Mouse (Mus musculus) forebrain, postnatal 0 days (tissue): ENCODE measurements at regions not wholly inside any gene's neighbourhood (a gene's known extent, or its start where the extent isn't known, plus 50 kb on each side); places are given as distances from the start of the nearest gene placed in this dataset.
"Not testable (repeated sequence)": the region's sequence is repeated elsewhere in the genome, so short reads cannot be mapped to it uniquely, and the experiment has no call there.

Experiments used
- ATAC-seq: fragments of 200-750 bp; cut with Nextera tagmentation; 2 replicates; pipeline ENCODE4 v1.8.0; 2017; ENCODE audit warnings: mild to moderate bottlenecking, moderate library complexity
- DNase-seq: peaks from one replicate; pipeline ENCODE4 v3.0.0-alpha.2; 2015
- H3K27ac ChIP-seq: fragments of 300-500 bp; sonication (generic); 2 replicates; pipeline ENCODE4 v1.5.1; 2014; ENCODE audit warnings: low read depth, mild to moderate bottlenecking, antibody characterized with exemption, low read length, moderate library complexity, mixed read lengths
- H3K27me3 ChIP-seq: fragments of 300-500 bp; sonication (generic); 2 replicates; pipeline ENCODE4 v1.6.1; 2014; ENCODE audit warnings: mild to moderate bottlenecking, low read length, mixed read lengths; ENCODE audit not compliant: insufficient read depth
- H3K36me3 ChIP-seq: fragments of 300-500 bp; sonication (generic); 2 replicates; pipeline ENCODE4 v1.6.1; 2014; ENCODE audit warnings: mild to moderate bottlenecking, moderate library complexity; ENCODE audit not compliant: insufficient read depth
- H3K4me1 ChIP-seq: fragments of 300-500 bp; sonication (generic); 2 replicates; pipeline ENCODE4 v1.6.1; 2014; ENCODE audit warnings: antibody characterized with exemption; ENCODE audit not compliant: insufficient read depth
- H3K4me2 ChIP-seq: fragments of 300-500 bp; sonication (generic); 2 replicates; pipeline ENCODE4 v1.6.1; 2014; ENCODE audit warnings: low read depth, mild to moderate bottlenecking, moderate library complexity
- H3K4me3 ChIP-seq: fragments of 300-500 bp; sonication (generic); 2 replicates; pipeline ENCODE4 v1.5.1; 2014; ENCODE audit warnings: low read depth, low read length, mixed read lengths
- H3K9ac ChIP-seq: fragments of 300-500 bp; sonication (generic); 2 replicates; pipeline ENCODE4 v1.6.1; 2014; ENCODE audit warnings: mild to moderate bottlenecking
- H3K9me3 ChIP-seq: fragments of 300-500 bp; sonication (generic); 2 replicates; pipeline ENCODE4 v1.6.1; 2016; ENCODE audit warnings: low read length
- CTCF ChIP-seq: sonication (generic); IDR thresholded peaks from 2 replicates; pipeline ENCODE4 v1.5.1; 2016; ENCODE audit warnings: antibody characterized with exemption, control low read depth, low read depth
- WGBS: fragments of 180-500 bp; shearing (Covaris S2); extraction: QIAGEN DNeasy Blood & Tissue Kit; methylation state at CpG from one replicate; pipeline ENCODE4 v1.1.7; 2014; 5-methylcytosine and 5-hydroxymethylcytosine counted together

DNA sequence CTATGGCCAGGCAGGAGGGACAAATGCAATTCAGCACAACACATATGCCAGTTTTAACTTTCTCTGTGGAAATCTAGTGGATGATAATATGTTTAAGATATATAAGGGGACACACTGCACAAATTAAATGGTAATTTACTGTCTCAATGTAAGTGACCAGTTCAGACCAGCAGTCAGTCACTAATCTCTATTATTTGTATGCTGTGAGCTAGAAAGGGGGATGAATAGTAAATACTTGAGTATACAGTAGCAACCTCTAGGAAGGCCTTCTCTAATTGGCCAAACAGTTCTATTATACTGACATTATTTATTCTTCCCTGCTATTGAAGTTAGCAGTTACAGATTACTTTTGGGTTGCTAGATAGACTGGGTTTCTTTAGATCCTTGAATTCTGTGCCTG lies 391.2 kb downstream of the Fign start:
- DNase-seq, result no peak

DNA sequence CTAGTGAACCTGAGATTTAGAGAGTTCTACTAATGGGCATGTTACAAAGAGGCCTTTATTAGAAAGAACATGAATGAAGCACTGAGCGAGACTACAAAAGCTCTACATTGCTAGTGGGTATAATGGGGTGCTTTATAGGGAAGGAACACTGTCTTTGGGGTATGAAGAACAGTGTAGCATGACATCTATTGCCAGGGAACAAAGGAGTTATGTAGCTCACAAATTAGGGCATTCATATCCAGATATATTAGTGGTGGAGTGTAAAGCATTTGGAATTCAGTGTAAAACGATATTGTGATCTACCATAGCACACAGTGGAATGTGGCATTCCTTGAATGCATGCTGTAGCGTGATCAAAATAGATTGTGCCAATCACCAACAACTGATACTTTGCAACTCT lies 391.7 kb downstream of the Fign start:
- Histone ChIP-seq H3K9me3 (no peaks in the 10 kb centered on the region), H3K4me1 (no peaks in the 10 kb centered on the region), H3K27me3 (no peaks in the 10 kb centered on the region), H3K27ac (no peak overlapping the region), H3K9ac (no peak overlapping the region), H3K4me2 (no peak overlapping the region), H3K36me3 (no peaks in the 10 kb centered on the region), H3K4me3 (no peak overlapping the region)
- WGBS, result 37% methylated on average over 3 of the region's 3 CpGs
- no peak for ATAC-seq
- DNase-seq, result no peak
- TF ChIP-seq CTCF, result no peak

More for the DNA sequence above, 391.2 kb downstream of the Fign start:
- H3K9ac ChIP-seq, result no peak overlapping the region
- no peak for TF ChIP-seq CTCF
- H3K4me3 ChIP-seq, result no peak overlapping the region
- no peaks in the 10 kb centered on the region for H3K36me3 ChIP-seq
- H3K9me3 ChIP-seq, result no peaks in the 10 kb centered on the region
- no peak for ATAC-seq
- no peaks in the 10 kb centered on the region for H3K4me1 ChIP-seq
- H3K27ac ChIP-seq, result no peak overlapping the region
- no peak overlapping the region for H3K4me2 ChIP-seq
- H3K27me3 ChIP-seq, result no peaks in the 10 kb centered on the region

DNA sequence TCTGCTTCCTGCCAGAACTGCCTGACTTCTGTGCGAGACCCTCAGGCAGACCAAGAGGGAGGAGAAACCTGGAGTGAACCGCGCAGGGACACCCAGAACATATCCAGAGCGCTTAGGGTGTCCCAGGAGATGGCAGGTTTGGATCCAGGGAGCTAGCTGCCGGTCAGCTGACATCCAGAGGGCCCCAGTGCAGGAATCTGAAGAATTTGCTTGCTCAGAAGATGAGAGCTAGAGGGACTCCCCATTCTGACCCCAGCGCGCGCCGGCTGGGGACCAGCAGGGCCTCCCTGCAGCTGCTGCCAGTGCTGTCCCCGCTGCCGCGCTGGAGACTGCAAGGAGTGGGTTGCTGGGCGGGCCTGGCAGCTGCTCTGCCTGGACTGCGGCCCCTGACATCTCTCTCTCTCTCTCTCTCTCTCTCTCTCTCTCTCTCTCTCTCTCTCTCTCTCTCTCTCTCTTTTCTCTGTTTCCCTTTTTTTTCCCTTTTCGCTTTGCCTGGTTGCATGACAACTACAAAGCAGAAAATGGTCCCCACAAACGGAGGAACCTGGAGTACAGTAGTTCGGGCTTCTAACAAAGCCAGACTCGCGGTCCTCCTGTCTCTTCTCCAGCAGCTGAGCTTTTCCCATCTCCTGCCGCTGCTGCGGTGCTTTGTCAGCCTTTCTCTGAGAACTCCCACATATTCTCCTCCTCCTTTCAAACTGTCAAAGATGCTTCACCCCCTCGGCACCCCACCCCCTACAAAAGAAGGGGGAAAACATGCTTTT lies 395.3 kb downstream of the Fign start:
- Histone ChIP-seq H3K4me3 (peak overlapping the region; percentile 36), H3K9ac (peak overlapping the region; percentile 41), H3K4me2 (peak overlapping the region; percentile 76), H3K4me1 (no peaks in the 10 kb centered on the region), H3K27me3 (no peaks in the 10 kb centered on the region), H3K27ac (no peak overlapping the region), H3K36me3 (no peaks in the 10 kb centered on the region), H3K9me3 (no peaks in the 10 kb centered on the region)
- DNase-seq, result peak; percentile 60
- 2% methylated on average over 22 of the region's 22 CpGs for WGBS
- no peak for TF ChIP-seq CTCF
- peak; percentile 91 for ATAC-seq

DNA sequence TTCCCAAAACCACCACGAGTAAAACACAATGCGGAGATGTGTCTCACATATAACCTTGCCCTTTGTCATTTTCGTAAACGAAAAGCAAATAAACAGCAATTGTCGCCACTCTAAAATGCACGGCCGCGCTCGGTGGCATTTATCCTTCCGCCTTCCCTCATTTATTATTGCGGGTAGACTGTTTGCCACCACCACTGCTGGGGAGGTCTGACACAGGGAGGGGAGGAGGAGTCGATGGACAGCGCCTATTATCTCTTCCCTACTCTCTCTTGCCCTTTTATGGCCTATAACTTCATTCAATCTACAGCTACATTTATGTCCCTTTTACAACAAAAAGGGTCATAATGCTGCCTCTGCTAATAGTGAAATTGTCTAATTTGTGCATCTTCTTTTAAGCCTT lies 396.0 kb downstream of the Fign start:
- ATAC-seq, result peak; percentile 34; the same call in 1 of the 2 replicates
- H3K27ac ChIP-seq, result no peak overlapping the region
- 22% methylated on average over 13 of the region's 13 CpGs for WGBS

DNA sequence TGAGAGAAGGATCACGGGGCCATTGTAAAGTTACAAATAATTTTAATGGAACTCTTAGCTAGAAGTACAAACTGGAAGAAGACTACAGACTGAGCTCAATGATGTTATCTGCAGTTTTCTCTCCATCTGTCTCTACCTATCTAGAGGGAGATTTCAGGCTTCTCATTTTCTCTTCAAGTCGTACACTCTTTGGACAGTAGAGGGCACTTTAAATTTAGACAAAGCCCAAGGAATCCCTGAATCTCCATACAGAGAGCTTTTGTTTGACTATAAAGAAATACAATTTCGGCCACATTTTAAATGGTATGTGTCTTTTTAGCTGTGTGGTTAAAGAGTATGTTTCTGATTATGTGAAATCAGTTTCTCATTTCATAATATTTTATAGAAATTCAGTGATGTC lies 397.6 kb downstream of the Fign start:
- H3K36me3 ChIP-seq, result no peaks in the 10 kb centered on the region
- no peak overlapping the region for H3K4me2 ChIP-seq
- ATAC-seq, result peak; percentile 54; the same call in 1 of the 2 replicates
- no peak overlapping the region for H3K27ac ChIP-seq
- no peak overlapping the region for H3K9ac ChIP-seq
- no peaks in the 10 kb centered on the region for H3K27me3 ChIP-seq
- H3K4me1 ChIP-seq, result no peaks in the 10 kb centered on the region
- peak; percentile 70 for TF ChIP-seq CTCF
- WGBS, result 20% methylated on average over 3 of the region's 3 CpGs
- DNase-seq, result peak; percentile 73
- no peaks in the 10 kb centered on the region for H3K9me3 ChIP-seq
- H3K4me3 ChIP-seq, result no peak overlapping the region

More for the DNA sequence above, 396.0 kb downstream of the Fign start:
- H3K4me1 ChIP-seq, result no peaks in the 10 kb centered on the region
- H3K4me2 ChIP-seq, result peak overlapping the region; percentile 76
- peak overlapping the region; percentile 7; the same call in 1 of the 2 replicates for H3K4me3 ChIP-seq
- no peaks in the 10 kb centered on the region for H3K27me3 ChIP-seq
- DNase-seq, result no peak
- no peaks in the 10 kb centered on the region for H3K36me3 ChIP-seq
- no peaks in the 10 kb centered on the region for H3K9me3 ChIP-seq
- TF ChIP-seq CTCF, result no peak
- H3K9ac ChIP-seq, result peak overlapping the region; percentile 41; the same call in 1 of the 2 replicates

DNA sequence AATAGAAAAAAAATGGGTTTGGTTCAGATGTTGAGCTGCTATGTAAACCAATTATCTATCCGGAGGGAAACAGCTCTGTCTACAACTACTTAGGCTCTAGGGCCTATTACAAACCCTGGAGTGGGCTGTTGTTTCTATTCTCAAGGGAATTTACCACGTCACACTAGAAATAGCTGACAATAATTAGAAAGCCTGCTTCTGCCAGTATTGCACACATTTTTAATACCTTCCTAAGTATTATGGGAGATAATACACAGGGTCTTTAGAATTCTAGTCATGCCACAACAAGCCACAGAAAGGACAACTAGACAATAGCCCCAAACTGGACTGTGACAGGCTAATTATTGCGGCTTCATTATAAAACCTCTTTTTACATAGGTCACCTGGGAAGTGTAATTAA lies 428.1 kb downstream of the Fign start:
- ATAC-seq, result no peak; the same call in 1 of the 2 replicates
- no peaks in the 10 kb centered on the region for H3K36me3 ChIP-seq
- H3K27me3 ChIP-seq, result no peaks in the 10 kb centered on the region
- no peak overlapping the region for H3K4me2 ChIP-seq
- H3K9ac ChIP-seq, result no peak overlapping the region
- H3K4me3 ChIP-seq, result no peak overlapping the region
- 7% methylated on average over 3 of the region's 3 CpGs for WGBS
- no peaks in the 10 kb centered on the region for H3K9me3 ChIP-seq
- DNase-seq, result no peak
- no peaks in the 10 kb centered on the region for H3K4me1 ChIP-seq
- no peak for TF ChIP-seq CTCF
- no peak overlapping the region for H3K27ac ChIP-seq

DNA sequence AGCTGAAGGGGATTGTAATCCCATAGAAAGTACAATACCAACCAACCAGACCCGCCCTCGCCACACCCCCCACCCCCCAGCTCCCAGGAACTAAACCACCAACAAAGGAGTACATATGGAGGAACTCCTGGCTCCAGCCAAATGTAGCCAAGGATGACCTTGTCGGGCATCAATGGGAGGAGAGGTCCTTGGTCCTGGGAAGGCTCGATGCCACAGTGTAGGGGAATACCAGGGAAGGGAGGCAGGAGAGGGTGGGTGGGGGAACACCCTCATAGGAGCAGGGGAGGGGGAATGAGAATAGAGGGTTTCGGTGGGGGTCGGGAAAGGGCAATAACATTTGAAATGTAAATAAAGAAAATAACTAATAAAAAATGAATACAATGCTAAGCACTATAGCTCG lies 429.1 kb downstream of the Fign start:
- Histone ChIP-seq H3K4me1 (no peaks in the 10 kb centered on the region), H3K27ac (no peak overlapping the region), H3K4me3 (no peak overlapping the region), H3K9ac (no peak overlapping the region), H3K4me2 (no peak overlapping the region), H3K36me3 (no peaks in the 10 kb centered on the region), H3K27me3 (no peaks in the 10 kb centered on the region), H3K9me3 (no peaks in the 10 kb centered on the region)
- TF ChIP-seq CTCF, result no peak
- ATAC-seq, result no peak
- 41% methylated on average over 7 of the region's 7 CpGs for WGBS
- no peak for DNase-seq

DNA sequence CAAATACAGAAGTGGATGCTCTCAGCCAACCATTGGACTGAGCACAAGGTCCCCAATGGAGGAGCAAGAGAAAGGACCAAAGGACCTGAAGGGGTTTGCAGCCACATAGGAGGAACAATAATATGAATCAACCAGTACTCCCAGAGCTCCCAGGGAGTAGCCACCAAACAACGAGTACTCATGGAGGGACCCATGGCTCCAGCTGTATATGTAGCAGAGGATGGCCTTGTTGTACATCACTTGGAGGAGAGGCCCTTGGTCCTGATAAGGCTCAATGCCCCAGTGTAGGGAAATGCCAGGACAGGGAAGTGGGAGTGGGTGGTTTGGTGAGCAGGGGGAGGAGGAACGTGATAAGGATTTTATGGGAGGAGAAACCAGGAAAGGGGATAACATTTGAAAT lies 437.9 kb downstream of the Fign start:
- H3K27ac ChIP-seq, H3K36me3 ChIP-seq, H3K4me1 ChIP-seq, H3K27me3 ChIP-seq, H3K4me3 ChIP-seq, H3K9ac ChIP-seq, DNase-seq, H3K4me2 ChIP-seq, H3K9me3 ChIP-seq, ATAC-seq: not testable (repeated sequence)
- 97% methylated on average over 2 of the region's 2 CpGs for WGBS
